Mouse (Mus musculus): ENCODE measurements around the gene Mettl21a.

GRCm38 (mm10) chr1:64658876-64659275 lies 41.8 kb upstream of the Mettl21a start:
- TF ChIP-seq CTCF (IDR thresholded peaks at IDR 0.05 in 2 of 3, conservative IDR thresholded peaks at IDR 0.05 in 1 of 3; ENCODE audit: control insufficient read depth in 1 of 3, insufficient read depth in 1 of 3, low read depth in 2 of 3, low read length in 3 of 3, poor library complexity in 1 of 3, severe bottlenecking in 1 of 3) (no peak), EP300 (IDR thresholded peaks at IDR 0.05; ENCODE audit: low read depth in 1 of 2, low read length in 2 of 2) (no peak), ELF1 (IDR thresholded peaks at IDR 0.05; ENCODE audit: low read depth, low read length) (no peak), NRF1 (IDR thresholded peaks at IDR 0.05; ENCODE audit: insufficient read depth, low read depth, low read length, poor library complexity, severe bottlenecking) (no peak), POLR2A (IDR thresholded peaks at IDR 0.05; ENCODE audit: control insufficient read depth in 1 of 2, insufficient read depth in 1 of 2, low read depth in 1 of 2, low read length in 2 of 2, poor library complexity in 1 of 2) (no peak), GATA1 (IDR thresholded peaks at IDR 0.05; ENCODE audit: low read depth, low read length) (no peak), MEF2A (IDR thresholded peaks at IDR 0.05; ENCODE audit: extremely low read depth, insufficient replicate concordance, low read depth, low read length, poor library complexity, severe bottlenecking) (no peak), UBTF (IDR thresholded peaks at IDR 0.05; ENCODE audit: borderline replicate concordance, insufficient read depth, low read depth, low read length) (no peak), ZNF384 (IDR thresholded peaks at IDR 0.05; ENCODE audit: low read depth, low read length) (no peak), TCF12 (IDR thresholded peaks at IDR 0.05; ENCODE audit: low read depth, low read length) (no peak), TBP (IDR thresholded peaks at IDR 0.05; ENCODE audit: low read depth, low read length) (no peak), USF1 (IDR thresholded peaks at IDR 0.05; ENCODE audit: low read depth, low read length) (no peak), ZMIZ1 (IDR thresholded peaks at IDR 0.05; ENCODE audit: low read depth, low read length) (no peak), MAZ (IDR thresholded peaks at IDR 0.05; ENCODE audit: low read depth, low read length) (no peak)
